Mouse (Mus musculus) intestine, postnatal 0 days (tissue): ENCODE data around the gene Dhx40. TPM values are rescaled to one million over a fixed set of nuclear protein-coding genes. Genes with fewer than 3 reads are reported as not detected.

Experiments used
- ATAC-seq: fragments of 200-750 bp; cut with Nextera tagmentation; 2 replicates; pipeline ENCODE4 v1.8.0; 2017; ENCODE audit warnings: mild to moderate bottlenecking, moderate TSS enrichment, moderate library complexity
- H3K27ac ChIP-seq: fragments of 300-500 bp; sonication (generic); 2 replicates; pipeline ENCODE4 v1.5.1; 2014; ENCODE audit warnings: mild to moderate bottlenecking, low read depth, low read length, moderate library complexity
- H3K27me3 ChIP-seq: fragments of 300-500 bp; sonication (generic); replicated peaks from 2 replicates; pipeline ENCODE4 v1.6.1; 2014; ENCODE audit warnings: low read length, mixed read lengths; ENCODE audit not compliant: control insufficient read depth, insufficient read depth
- H3K36me3 ChIP-seq: fragments of 300-500 bp; sonication (generic); 2 replicates; pipeline ENCODE4 v1.6.1; 2014; ENCODE audit warnings: mild to moderate bottlenecking, moderate library complexity; ENCODE audit not compliant: control insufficient read depth, insufficient read depth
- H3K4me1 ChIP-seq: fragments of 300-500 bp; sonication (generic); replicated peaks from 2 replicates; pipeline ENCODE4 v1.6.1; 2014; ENCODE audit warnings: antibody characterized with exemption, low read length, mixed read lengths; ENCODE audit not compliant: control insufficient read depth, insufficient read depth
- H3K4me2 ChIP-seq: fragments of 300-500 bp; sonication (generic); replicated peaks from 2 replicates; pipeline ENCODE4 v1.6.1; 2014; ENCODE audit warnings: low read depth, mild to moderate bottlenecking, moderate library complexity
- H3K4me3 ChIP-seq: fragments of 300-500 bp; sonication (generic); 2 replicates; pipeline ENCODE4 v1.5.1; 2014; ENCODE audit warnings: low read depth, low read length
- H3K9ac ChIP-seq: fragments of 300-500 bp; sonication (generic); 2 replicates; pipeline ENCODE4 v1.6.1; 2014; ENCODE audit warnings: mild to moderate bottlenecking, low read depth, low read length
- H3K9me3 ChIP-seq: fragments of 300-500 bp; sonication (generic); 2 replicates; pipeline ENCODE4 v1.6.1; 2016; ENCODE audit warnings: mixed run types; ENCODE audit not compliant: control insufficient read depth
- CTCF ChIP-seq: sonication (generic); IDR thresholded peaks from 2 replicates; pipeline ENCODE4 v1.5.1; 2016; ENCODE audit warnings: low read depth, mild to moderate bottlenecking, control low read depth, antibody characterized with exemption, moderate library complexity
- WGBS: fragments of 180-500 bp; shearing (Covaris S2); extraction: QIAGEN DNeasy Blood & Tissue Kit; methylation state at CpG from one replicate; pipeline ENCODE4 v1.1.7; 2014; 5-methylcytosine and 5-hydroxymethylcytosine counted together
- polyA plus RNA-seq: library from polyadenylated mRNA; unstranded; fragments of >200 nt; fragmentation: Nextera tagmentation; extraction: Ambion mirVana; gene quantifications from 2 replicates; pipeline ENCODE4 v1.2.1, GENCODE M21; 2015

The Dhx40 gene
- polyA plus RNA-seq, 1 experiment from 2014 or later = 8.4 TPM

DNA sequence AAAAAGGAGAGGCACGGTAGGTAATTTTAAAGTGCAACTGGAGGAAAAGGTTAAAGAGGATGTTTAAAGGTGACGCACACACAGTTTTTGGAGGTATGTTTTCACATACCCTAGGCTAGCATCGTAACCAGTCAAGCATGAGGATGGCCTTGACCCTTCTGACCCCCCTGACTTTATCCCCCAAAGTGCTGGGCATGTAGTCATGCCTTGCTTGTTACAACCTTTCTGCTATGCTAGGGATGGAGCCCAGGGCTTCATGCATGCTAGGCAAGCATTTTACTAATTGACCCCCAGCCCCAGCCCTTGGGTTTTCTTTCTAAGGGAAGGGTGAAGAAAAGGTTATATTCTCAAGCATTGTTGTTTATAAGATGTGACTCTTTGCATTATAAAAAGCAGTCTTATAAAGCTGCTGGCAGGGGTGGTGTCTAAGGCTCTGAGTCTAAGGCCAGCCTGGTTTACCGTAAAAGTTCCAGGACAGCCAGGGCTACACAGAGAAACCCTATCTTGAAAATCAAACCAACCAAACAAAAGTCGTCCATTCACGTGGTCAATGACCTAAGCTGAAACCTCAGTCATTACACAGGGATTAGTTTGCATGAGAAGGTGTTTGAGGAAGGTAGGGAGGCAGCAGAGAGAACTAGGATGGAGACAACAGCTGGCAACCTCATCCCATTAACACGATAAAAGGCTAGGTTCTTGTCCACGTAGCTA is 27.2 kb upstream of the Dhx40 start:
- no peak overlapping the region for H3K27ac ChIP-seq
- H3K9me3 ChIP-seq = no peaks in the 10 kb centered on the region
- no peaks in the 10 kb centered on the region for H3K4me1 ChIP-seq
- no peaks in the 10 kb centered on the region for H3K36me3 ChIP-seq
- H3K27me3 ChIP-seq = no peaks in the 10 kb centered on the region
- WGBS = 59% methylated on average over 8 of the region's 8 CpGs
- ATAC-seq = no peak
- no peak overlapping the region for H3K4me3 ChIP-seq
- no peak overlapping the region for H3K9ac ChIP-seq
- TF ChIP-seq CTCF = no peak
- H3K4me2 ChIP-seq = no peak overlapping the region

DNA sequence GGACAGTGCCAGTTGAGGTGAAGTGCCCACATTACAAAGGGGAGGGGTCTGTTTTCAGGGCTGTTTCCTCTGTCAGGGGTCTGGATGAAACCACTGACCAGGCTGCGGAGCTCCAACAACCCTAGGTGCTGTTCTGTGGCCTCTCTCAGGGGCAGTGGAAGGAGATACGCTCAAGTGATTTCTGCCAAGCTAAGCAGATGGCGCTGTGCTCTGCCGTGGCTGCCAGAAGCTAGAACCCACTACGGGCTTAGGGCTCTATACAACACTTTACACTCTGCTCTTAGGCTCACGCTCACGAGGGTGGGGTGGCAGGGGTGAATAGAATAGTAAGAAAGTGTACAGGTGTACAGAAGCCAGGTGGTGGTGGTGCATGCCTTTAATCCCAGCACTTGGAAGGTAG is 26.5 kb upstream of the Dhx40 start:
- H3K36me3 ChIP-seq = no peaks in the 10 kb centered on the region
- no peak overlapping the region for H3K27ac ChIP-seq
- H3K4me1 ChIP-seq = no peaks in the 10 kb centered on the region
- 85% methylated on average over 7 of the region's 7 CpGs for WGBS
- H3K9me3 ChIP-seq = no peaks in the 10 kb centered on the region
- no peak for ATAC-seq
- TF ChIP-seq CTCF = no peak
- no peak overlapping the region for H3K4me2 ChIP-seq
- no peak overlapping the region for H3K4me3 ChIP-seq
- no peaks in the 10 kb centered on the region for H3K27me3 ChIP-seq
- no peak overlapping the region for H3K9ac ChIP-seq

DNA sequence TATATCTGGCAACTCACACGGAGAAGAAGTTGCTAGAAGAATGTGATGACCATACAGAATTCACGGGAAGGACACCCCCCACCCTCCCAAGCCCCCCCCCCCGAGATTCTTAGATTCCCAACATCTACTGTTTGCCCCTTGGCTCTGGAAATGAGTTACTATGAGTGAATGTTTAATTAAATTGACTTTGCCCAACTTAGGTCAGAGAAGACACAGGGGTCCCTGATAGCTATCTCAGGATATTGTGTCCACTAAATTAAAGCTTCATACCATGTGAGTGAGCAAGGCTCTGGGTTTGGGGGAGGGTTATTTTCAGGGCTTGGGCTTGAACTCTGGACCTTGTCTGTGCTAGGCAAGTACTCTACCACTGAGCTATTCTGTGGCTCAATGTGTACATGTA is 25.6 kb upstream of the Dhx40 start:
- no peaks in the 10 kb centered on the region for H3K4me1 ChIP-seq
- no peak for ATAC-seq
- 56% methylated on average over 3 of the region's 3 CpGs for WGBS

DNA sequence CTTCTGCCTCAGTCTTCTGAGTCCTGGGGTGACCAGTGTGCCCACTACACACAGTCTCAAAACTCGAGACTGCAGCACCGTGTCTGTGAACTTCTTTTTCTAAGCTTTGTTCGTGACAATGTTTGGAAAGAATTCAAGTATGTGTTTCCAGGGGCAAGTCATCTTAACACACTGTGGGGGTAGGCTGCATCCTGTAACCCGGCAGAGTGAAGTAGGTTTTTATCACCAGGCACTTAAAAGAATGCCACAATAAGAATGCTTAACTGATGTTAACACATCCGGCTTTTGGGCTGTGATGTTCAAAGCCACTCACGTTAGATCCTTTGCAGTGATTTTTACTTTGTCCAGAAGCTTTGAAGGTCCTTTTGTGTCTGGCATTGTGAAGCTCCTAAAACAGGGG is 20.9 kb upstream of the Dhx40 start:
- TF ChIP-seq CTCF = no peak
- H3K36me3 ChIP-seq = no peaks in the 10 kb centered on the region
- H3K9ac ChIP-seq = no peak overlapping the region
- no peak overlapping the region for H3K27ac ChIP-seq
- H3K9me3 ChIP-seq = no peaks in the 10 kb centered on the region
- no peaks in the 10 kb centered on the region for H3K4me1 ChIP-seq
- ATAC-seq = no peak
- no peaks in the 10 kb centered on the region for H3K27me3 ChIP-seq
- no peak overlapping the region for H3K4me2 ChIP-seq
- H3K4me3 ChIP-seq = no peak overlapping the region
- WGBS = 48% methylated on average over 6 of the region's 6 CpGs

More for the DNA sequence above, 25.6 kb upstream of the Dhx40 start:
- no peaks in the 10 kb centered on the region for H3K36me3 ChIP-seq
- H3K27me3 ChIP-seq = no peaks in the 10 kb centered on the region
- H3K4me2 ChIP-seq = no peak overlapping the region
- TF ChIP-seq CTCF = no peak
- no peaks in the 10 kb centered on the region for H3K9me3 ChIP-seq
- no peak overlapping the region for H3K9ac ChIP-seq
- no peak overlapping the region for H3K4me3 ChIP-seq
- H3K27ac ChIP-seq = no peak overlapping the region

DNA sequence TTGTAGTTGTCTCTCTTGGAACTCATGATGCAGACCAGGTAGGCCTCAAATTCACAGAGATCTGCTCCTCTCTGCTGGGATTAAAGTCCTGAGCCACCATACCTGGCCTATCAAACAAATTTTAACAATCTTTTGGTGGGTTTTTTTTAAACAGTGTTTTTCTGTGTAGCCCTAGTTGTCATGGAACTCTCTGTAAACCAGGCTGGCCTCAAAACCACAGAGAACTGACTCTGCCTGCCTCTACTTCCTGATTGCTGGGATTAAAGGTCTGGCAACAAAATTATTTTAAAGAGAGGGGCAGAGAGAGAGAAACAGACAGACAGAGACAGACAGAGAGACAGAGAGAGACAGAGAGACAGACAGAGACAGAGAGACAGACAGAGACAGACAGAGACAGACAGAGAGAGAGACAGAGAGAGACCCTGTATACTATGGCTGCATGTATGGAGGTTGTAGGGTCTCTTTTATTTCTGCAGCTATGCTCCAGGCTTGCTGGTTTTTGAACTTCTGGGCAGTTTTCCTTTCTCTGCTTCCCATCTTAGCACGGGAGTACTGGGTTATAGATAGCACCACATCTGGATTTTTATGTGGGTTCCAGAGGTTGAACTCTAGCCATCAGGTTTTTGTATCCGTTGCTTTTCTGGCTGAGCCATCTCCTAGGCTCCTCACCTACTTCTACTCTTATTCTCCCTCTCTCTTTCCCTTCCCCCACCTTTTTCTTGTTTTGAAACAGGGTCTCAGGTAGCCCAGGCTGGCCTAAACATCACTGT is 20.1 kb upstream of the Dhx40 start:
- ATAC-seq = no peak
- Histone ChIP-seq H3K4me2 (no peak overlapping the region), H3K9ac (no peak overlapping the region), H3K36me3 (no peaks in the 10 kb centered on the region), H3K27me3 (no peaks in the 10 kb centered on the region), H3K27ac (no peak overlapping the region), H3K9me3 (no peaks in the 10 kb centered on the region), H3K4me3 (no peak overlapping the region), H3K4me1 (no peaks in the 10 kb centered on the region)
- 72% methylated on average over 2 of the region's 2 CpGs for WGBS
- no peak for TF ChIP-seq CTCF

DNA sequence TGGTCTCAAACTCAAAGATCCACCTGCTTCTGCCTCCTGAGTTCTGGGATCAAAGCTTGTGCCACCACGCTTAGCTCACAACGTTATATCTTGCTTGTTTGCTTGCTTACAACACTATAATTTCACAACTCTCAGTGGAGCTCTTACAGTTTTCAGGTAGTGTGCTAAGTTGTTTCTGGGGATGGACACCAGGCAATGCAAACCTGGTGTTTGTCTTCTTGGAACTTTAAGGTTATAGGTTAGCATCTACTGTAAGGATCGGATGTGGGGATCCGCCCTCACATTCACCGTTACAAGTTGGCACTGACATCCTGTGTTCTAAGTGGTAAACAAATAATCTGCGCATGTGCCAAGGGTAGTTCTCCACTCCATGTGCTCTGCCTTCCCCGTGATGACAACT is 16.9 kb upstream of the Dhx40 start:
- H3K36me3 ChIP-seq = no peaks in the 10 kb centered on the region
- no peaks in the 10 kb centered on the region for H3K4me1 ChIP-seq
- TF ChIP-seq CTCF = no peak
- no peak overlapping the region for H3K27ac ChIP-seq
- no peaks in the 10 kb centered on the region for H3K27me3 ChIP-seq
- H3K4me2 ChIP-seq = no peak overlapping the region
- H3K4me3 ChIP-seq = no peak overlapping the region
- no peak overlapping the region for H3K9ac ChIP-seq
- WGBS = 93% methylated on average over 6 of the region's 7 CpGs
- H3K9me3 ChIP-seq = no peaks in the 10 kb centered on the region
- no peak for ATAC-seq
